Mouse (Mus musculus) C2C12 (cell line): ENCODE measurements at regions not wholly inside any gene's neighbourhood (a gene's known extent, or its start where the extent isn't known, plus 50 kb on each side); places are given as distances from the start of the nearest gene placed in this dataset.

Experiments used
- CTCF ChIP-seq: IDR thresholded peaks from one replicate; pipeline ENCODE4 v1.5.1; 2011; ENCODE audit not compliant: control insufficient read depth, insufficient read depth, insufficient read length
- MYOD1 ChIP-seq: IDR thresholded peaks from one replicate; pipeline ENCODE4 v1.6.1; 2011; ENCODE audit warnings: low read depth; ENCODE audit not compliant: control insufficient read depth, insufficient read length

DNA sequence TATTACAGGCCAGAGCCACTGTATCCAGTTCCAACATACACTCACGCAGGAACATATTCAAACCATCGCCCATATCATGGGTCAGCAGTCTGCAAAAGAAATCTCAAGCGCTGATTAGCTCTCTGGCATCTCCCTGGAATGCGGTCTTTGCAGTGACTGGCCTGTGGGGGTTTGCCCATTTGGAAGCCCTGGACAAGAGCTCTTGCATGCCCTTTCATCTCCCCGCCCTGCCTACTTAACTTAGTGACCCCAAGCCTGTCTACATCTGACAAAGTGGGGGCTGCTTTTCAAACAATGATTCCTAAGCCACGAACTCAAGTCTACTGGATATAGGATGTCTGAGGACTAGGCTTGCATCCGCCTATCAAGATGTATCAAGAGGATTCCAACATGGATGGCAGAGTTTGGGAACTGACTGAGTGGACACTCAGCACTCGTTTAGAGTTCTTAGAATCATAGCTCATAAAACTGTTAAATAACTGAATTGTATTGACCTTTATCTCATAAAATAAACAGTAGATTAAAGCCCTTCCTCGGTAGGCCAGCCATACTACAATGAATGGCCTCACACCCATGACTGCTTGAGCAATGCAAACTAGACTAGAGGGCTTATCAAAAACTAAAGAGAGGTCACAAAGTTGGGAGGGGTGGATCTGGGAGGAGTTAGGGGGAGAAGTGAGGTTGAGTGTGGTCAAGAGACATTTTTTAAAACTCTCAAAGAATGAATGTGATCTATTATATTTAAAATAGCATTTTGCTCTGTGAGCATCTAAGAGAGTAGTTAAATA lies 97.4 kb upstream of the Zfp827 start:
- no peak for TF ChIP-seq CTCF
- no peak for TF ChIP-seq MYOD1
